Mouse (Mus musculus) intestine, embryonic 14.5 days (tissue): Measurements from ENCODE around the gene Stam2. TPM values are rescaled to one million over a fixed set of nuclear protein-coding genes. Genes with fewer than 3 reads are reported as not detected.

ENCODE experiments used
- ATAC-seq: fragments of 200-750 bp; cut with Nextera tagmentation; replicated peaks from 2 replicates; pipeline ENCODE4 v1.8.0; 2017; ENCODE audit warnings: low read depth, moderate number of reproducible peaks, moderate TSS enrichment, moderate library complexity; ENCODE audit not compliant: low FRiP score, low TSS enrichment
- DNase-seq: peaks from one replicate; pipeline ENCODE4 v3.0.0-alpha.2; 2018; ENCODE audit warnings: low spot score
- H3K27ac ChIP-seq: fragments of 300-500 bp; sonication (generic); 2 replicates; pipeline ENCODE4 v1.5.1; 2014; ENCODE audit warnings: low read depth, mild to moderate bottlenecking, control low read depth
- H3K27me3 ChIP-seq: fragments of 300-500 bp; sonication (generic); replicated peaks from 2 replicates; pipeline ENCODE4 v1.6.1; 2014; ENCODE audit warnings: low read length, control low read depth; ENCODE audit not compliant: control insufficient read depth, insufficient read depth
- H3K36me3 ChIP-seq: fragments of 300-500 bp; sonication (generic); 2 replicates; pipeline ENCODE4 v1.6.1; 2014; ENCODE audit warnings: low read length, control low read depth; ENCODE audit not compliant: control insufficient read depth, insufficient read depth
- H3K4me1 ChIP-seq: fragments of 300-500 bp; sonication (generic); replicated peaks from 2 replicates; pipeline ENCODE4 v1.6.1; 2014; ENCODE audit warnings: low read length, control low read depth, mixed read lengths; ENCODE audit not compliant: control insufficient read depth, insufficient read depth
- H3K4me2 ChIP-seq: fragments of 300-500 bp; sonication (generic); 2 replicates; pipeline ENCODE4 v1.6.1; 2014; ENCODE audit warnings: low read length
- H3K4me3 ChIP-seq: fragments of 300-500 bp; sonication (generic); 2 replicates; pipeline ENCODE4 v1.5.1; 2014; ENCODE audit warnings: low read depth, low read length, control low read depth, mixed read lengths
- H3K9ac ChIP-seq: fragments of 300-500 bp; sonication (generic); 2 replicates; pipeline ENCODE4 v1.6.1; 2014; ENCODE audit warnings: mild to moderate bottlenecking, low read length
- H3K9me3 ChIP-seq: fragments of 300-500 bp; sonication (generic); 2 replicates; pipeline ENCODE4 v1.6.1; 2016; ENCODE audit warnings: low read length, control low read depth; ENCODE audit not compliant: control insufficient read depth
- WGBS: fragments of 180-500 bp; shearing (Covaris S2); extraction: QIAGEN DNeasy Blood & Tissue Kit; methylation state at CpG from one replicate; pipeline ENCODE4 v1.1.7; 2014; 5-methylcytosine and 5-hydroxymethylcytosine counted together
- polyA plus RNA-seq: library from polyadenylated mRNA; unstranded; fragments of >200 nt; fragmentation: Nextera tagmentation; extraction: Ambion mirVana; gene quantifications from 2 replicates; pipeline ENCODE4 v1.2.1, GENCODE M21; 2014

Stam2 gene
- polyA plus RNA-seq, 1 experiment from 2014 or later: 33.2 TPM

- H3K36me3 ChIP-seq: peaks cover 37% of the 10 kb centered on the region
- ATAC-seq (no peak), DNase-seq (no peak)
- H3K4me2 ChIP-seq: no peak overlapping the region
- H3K27me3 ChIP-seq: no peaks in the 10 kb centered on the region
- H3K9me3 ChIP-seq: no peaks in the 10 kb centered on the region
- no peak overlapping the region for H3K27ac ChIP-seq
- H3K4me3 ChIP-seq: no peak overlapping the region
- WGBS: 92% methylated on average over 4 of the region's 4 CpGs
- no peak overlapping the region for H3K9ac ChIP-seq
- no peaks in the 10 kb centered on the region for H3K4me1 ChIP-seq
Observed at GRCm38 (mm10) chr2:52714111-52714510, 28.0 kb downstream of the Stam2 start.

GRCm38 (mm10) chr2:52710804-52711203, 31.3 kb downstream of the Stam2 start:
- H3K4me1 ChIP-seq: no peaks in the 10 kb centered on the region
- no peak overlapping the region for H3K4me2 ChIP-seq
- ATAC-seq (no peak), DNase-seq (no peak)
- no peak overlapping the region for H3K4me3 ChIP-seq
- H3K27ac ChIP-seq: no peak overlapping the region
- peaks cover 61% of the 10 kb centered on the region for H3K36me3 ChIP-seq
- H3K9me3 ChIP-seq: no peaks in the 10 kb centered on the region
- H3K27me3 ChIP-seq: no peaks in the 10 kb centered on the region
- H3K9ac ChIP-seq: no peak overlapping the region
- WGBS: 91% methylated on average over 2 of the region's 2 CpGs

- H3K9me3 ChIP-seq: no peaks in the 10 kb centered on the region
- no peaks in the 10 kb centered on the region for H3K27me3 ChIP-seq
- DNase-seq (no peak), ATAC-seq (no peak)
- peaks cover 56% of the 10 kb centered on the region for H3K36me3 ChIP-seq
- no peak overlapping the region for H3K4me2 ChIP-seq
- no peak overlapping the region for H3K9ac ChIP-seq
- 92% methylated on average over 5 of the region's 5 CpGs for WGBS
- H3K4me3 ChIP-seq: no peak overlapping the region
- no peak overlapping the region for H3K27ac ChIP-seq
- H3K4me1 ChIP-seq: no peaks in the 10 kb centered on the region
Observed at GRCm38 (mm10) chr2:52709417-52709816, 32.7 kb downstream of the Stam2 start.

- WGBS: 90% methylated on average over 11 of the region's 11 CpGs
- Histone ChIP-seq H3K36me3 (peaks cover 39% of the 10 kb centered on the region), H3K9ac (no peak overlapping the region), H3K27ac (no peak overlapping the region), H3K4me3 (no peak overlapping the region), H3K4me2 (no peak overlapping the region), H3K27me3 (no peaks in the 10 kb centered on the region), H3K4me1 (no peaks in the 10 kb centered on the region), H3K9me3 (no peaks in the 10 kb centered on the region)
- no peak for ATAC-seq
- DNase-seq: no peak
Observed at GRCm38 (mm10) chr2:52701368-52702036, 40.6 kb downstream of the Stam2 start.

- H3K4me2 ChIP-seq: no peak overlapping the region
- DNase-seq (no peak), ATAC-seq (no peak)
- H3K9ac ChIP-seq: no peak overlapping the region
- 72% methylated on average over 5 of the region's 5 CpGs for WGBS
- H3K27me3 ChIP-seq: no peaks in the 10 kb centered on the region
- H3K4me3 ChIP-seq: no peak overlapping the region
- H3K4me1 ChIP-seq: no peaks in the 10 kb centered on the region
- H3K36me3 ChIP-seq: peaks cover 33% of the 10 kb centered on the region
- no peak overlapping the region for H3K27ac ChIP-seq
- no peaks in the 10 kb centered on the region for H3K9me3 ChIP-seq
Observed at GRCm38 (mm10) chr2:52700352-52700751, 41.7 kb downstream of the Stam2 start.

GRCm38 (mm10) chr2:52694604-52695003, 47.5 kb downstream of the Stam2 start:
- Histone ChIP-seq H3K27me3 (no peaks in the 10 kb centered on the region), H3K4me3 (no peak overlapping the region), H3K4me1 (no peaks in the 10 kb centered on the region), H3K9ac (no peak overlapping the region), H3K4me2 (no peak overlapping the region), H3K36me3 (peaks cover 10% of the 10 kb centered on the region; the same call in 1 of the 2 replicates), H3K27ac (no peak overlapping the region), H3K9me3 (no peaks in the 10 kb centered on the region)
- no peak for ATAC-seq
- no peak for DNase-seq
- WGBS: 46% methylated on average over 6 of the region's 6 CpGs

GRCm38 (mm10) chr2:52691745-52692144, 50.3 kb downstream of the Stam2 start:
- H3K4me2 ChIP-seq: no peak overlapping the region
- H3K9ac ChIP-seq: no peak overlapping the region
- H3K36me3 ChIP-seq: 0 out of 2 replicates have a peak, but pooled peaks cover 3% of the 10 kb centered on the region
- no peak overlapping the region for H3K4me3 ChIP-seq
- no peaks in the 10 kb centered on the region for H3K4me1 ChIP-seq
- ATAC-seq: no peak
- H3K27ac ChIP-seq: no peak overlapping the region
- 64% methylated on average over 4 of the region's 4 CpGs for WGBS
- DNase-seq: no peak
- H3K9me3 ChIP-seq: no peaks in the 10 kb centered on the region
- H3K27me3 ChIP-seq: no peaks in the 10 kb centered on the region

GRCm38 (mm10) chr2:52686601-52687000, 55.5 kb downstream of the Stam2 start:
- Histone ChIP-seq H3K9ac (no peak overlapping the region), H3K27ac (no peak overlapping the region), H3K9me3 (no peaks in the 10 kb centered on the region), H3K36me3 (no peaks in the 10 kb centered on the region), H3K4me2 (no peak overlapping the region), H3K4me3 (no peak overlapping the region), H3K27me3 (no peaks in the 10 kb centered on the region), H3K4me1 (no peaks in the 10 kb centered on the region)
- DNase-seq (no peak), ATAC-seq (no peak)
- 79% methylated on average over 6 of the region's 6 CpGs for WGBS

- 80% methylated on average over 4 of the region's 4 CpGs for WGBS
- Histone ChIP-seq H3K9ac (no peak overlapping the region), H3K4me2 (no peak overlapping the region), H3K27ac (no peak overlapping the region), H3K4me3 (no peak overlapping the region), H3K9me3 (no peaks in the 10 kb centered on the region), H3K4me1 (peaks cover 11% of the 10 kb centered on the region; the same call in 1 of the 2 replicates), H3K27me3 (peaks cover 20% of the 10 kb centered on the region), H3K36me3 (no peaks in the 10 kb centered on the region)
- no peak for DNase-seq
- no peak for ATAC-seq
Observed at GRCm38 (mm10) chr2:52677589-52677988, 64.5 kb downstream of the Stam2 start.
